Mouse (Mus musculus) layer of hippocampus, postnatal 25 days (tissue): Measurements from ENCODE around the gene Golph3. TPM values are rescaled to one million over a fixed set of nuclear protein-coding genes. Genes with fewer than 3 reads are reported as not detected.
A peak's percentile ranks its signal among the peaks of the same experiment; 100 is the strongest.

Experiments used
- DNase-seq, 2 experiments: peaks; one replicate each; pipeline ENCODE4 v3.0.0; 2022; ENCODE audit warnings: mixed read lengths in 2 of 2, low spot score in 1 of 2; ENCODE audit errors: extremely low spot score in 1 of 2
- total RNA-seq, 2 experiments: library from RNA; stranded (reverse); gene quantifications; 2 replicates each; pipeline ENCODE4 v1.2.3; 2021

The Golph3 gene
- total RNA-seq, 2 experiments from 2014 or later = 90.6 to 98.8 TPM

DNA sequence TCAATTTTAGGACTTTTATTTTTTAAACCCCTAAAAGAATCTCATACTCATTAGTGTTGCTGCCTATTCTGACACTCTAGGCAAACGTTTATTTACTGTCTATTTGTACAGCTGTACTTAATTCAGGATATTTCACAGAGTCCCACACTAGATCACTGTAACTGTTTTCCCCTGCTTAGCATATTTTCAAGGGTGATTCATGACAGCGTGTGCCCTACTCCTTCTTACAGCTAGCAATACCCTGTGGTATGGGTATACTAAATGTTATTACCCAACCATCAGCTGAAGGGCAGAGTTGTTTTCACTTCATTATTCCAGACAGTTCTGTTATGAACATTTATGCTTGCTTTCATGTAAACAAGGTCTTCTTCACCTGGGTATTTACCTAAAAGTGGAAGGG is 5.3 kb upstream of the Golph3 start:
- no peak for DNase-seq

DNA sequence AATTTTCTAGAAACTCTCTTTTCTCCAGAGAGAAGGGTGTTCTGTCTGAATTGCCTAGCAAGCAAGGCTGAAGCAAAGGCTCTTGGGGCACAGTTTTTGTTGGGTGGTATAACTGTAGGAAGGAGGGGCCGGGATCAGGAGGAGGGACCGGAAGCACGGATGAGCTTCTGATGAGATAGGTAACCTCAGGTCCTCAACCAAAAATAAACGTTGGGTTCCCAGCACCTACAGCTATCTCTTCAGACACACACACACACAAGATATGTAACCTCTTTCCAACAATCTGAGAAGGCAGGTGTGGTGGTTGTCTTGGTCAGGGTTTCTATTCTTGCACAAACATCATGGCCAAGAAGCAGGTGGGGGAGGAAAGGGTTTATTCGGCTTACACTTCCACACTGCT is 4.0 kb upstream of the Golph3 start:
- DNase-seq = no peak

GRCm38 (mm10) chr15:12318451-12318850 is 2.8 kb upstream of the Golph3 start:
- no peak for DNase-seq

DNA sequence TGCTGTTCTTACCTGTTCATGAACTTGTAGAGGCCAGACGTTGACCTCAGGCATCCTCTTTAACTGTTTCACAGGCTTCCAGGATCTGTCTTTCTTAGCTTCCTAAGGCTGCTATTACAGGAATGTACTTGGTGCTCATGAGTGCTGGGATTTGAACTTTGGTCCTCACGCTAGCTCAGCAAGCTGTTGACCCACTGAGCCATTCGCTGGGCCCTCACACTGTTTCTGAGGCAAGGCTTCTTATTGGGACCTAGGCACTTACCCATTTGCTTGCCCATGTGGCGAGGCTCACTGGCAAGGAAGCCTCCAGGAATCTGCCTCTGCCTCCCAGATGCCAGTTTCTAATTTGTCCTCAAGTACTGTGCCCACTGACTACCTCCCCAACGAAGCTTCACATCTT is 1.4 kb upstream of the Golph3 start:
- no peak for DNase-seq

- no peak for DNase-seq
Observed at GRCm38 (mm10) chr15:12320441-12321090, 684 bp upstream of the Golph3 start.

DNA sequence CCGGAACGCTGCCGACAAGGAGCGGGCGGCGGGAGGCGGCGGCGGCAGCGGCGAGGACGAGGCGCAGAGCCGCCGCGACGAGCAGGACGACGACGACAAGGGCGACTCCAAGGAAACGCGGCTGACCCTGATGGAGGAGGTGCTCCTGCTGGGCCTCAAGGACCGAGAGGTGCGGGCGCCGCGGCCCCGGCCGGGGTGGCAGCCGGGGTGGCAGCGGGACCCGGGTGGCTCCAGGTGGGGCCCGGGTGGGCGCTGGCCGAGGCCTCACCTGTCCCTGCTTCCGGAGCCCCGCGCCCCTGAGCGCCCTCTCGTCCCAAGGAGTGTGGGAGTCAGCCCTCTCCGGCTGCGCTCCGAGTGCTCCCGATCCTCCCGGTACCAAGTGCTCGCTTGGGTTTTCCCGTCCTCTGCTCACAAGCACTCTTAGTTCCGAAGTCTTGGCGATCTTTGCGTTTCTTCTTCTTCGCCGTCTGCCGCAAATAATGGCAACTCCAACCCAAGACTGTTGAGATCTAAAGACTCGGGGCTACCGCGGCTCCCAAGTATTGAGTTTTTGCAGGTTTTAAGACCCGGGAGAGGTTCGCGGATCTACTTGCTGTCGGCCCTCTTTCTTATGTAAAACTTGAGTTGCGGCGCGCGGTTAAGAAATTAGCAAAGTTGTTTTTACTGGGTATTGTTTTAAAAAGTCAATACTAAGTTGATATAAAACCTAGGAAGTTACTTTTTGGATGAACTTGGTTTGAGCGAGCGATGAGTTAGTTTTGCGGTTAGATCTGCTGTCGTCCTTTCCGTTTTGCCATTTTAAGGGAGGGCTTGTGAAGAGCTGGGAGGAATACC is 755 bp downstream of the Golph3 start, which contains the start of gene 1810049J17Rik:
Gene 1810049J17Rik, minus strand, starts transcription at position 112 of the 834 bp plus-strand sequence.
- DNase-seq = peak; percentile 15 to 36

DNA sequence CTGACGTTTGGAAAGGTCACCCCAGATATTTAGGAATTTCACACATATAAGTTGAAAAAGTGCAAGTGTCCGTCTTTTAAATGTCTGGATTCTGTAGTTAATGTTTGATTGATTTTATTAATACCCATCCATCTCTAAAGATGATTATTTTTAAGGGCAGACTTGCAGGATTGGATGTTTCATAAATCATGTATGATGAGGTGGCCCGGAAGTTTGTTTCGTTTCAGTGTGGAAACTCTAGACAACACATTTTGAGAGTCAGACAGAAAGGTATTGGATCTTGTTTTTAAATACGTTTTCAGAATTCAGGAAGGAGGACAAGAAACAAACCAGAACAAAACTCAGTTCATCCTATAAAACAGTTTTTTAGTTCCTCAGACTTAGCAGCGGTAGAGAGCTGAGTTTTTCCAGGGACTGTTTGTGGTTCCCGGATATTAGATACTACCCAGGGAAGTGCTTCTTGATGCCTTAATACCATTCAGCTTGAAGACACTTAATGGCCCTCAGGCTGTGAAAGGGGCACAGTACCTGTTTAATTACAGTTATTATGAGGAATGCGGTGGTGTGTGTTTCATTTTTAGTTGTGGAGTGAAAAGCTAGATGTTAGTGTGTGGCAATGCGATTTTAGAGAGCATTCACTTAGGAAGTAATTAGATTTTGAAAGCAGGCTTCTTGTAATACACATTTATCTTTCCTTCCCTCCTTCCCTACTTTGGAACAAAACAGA is 1.6 kb downstream of the Golph3 start:
- DNase-seq = no peak

GRCm38 (mm10) chr15:12324326-12324725 is 3.1 kb downstream of the Golph3 start:
- no peak for DNase-seq

DNA sequence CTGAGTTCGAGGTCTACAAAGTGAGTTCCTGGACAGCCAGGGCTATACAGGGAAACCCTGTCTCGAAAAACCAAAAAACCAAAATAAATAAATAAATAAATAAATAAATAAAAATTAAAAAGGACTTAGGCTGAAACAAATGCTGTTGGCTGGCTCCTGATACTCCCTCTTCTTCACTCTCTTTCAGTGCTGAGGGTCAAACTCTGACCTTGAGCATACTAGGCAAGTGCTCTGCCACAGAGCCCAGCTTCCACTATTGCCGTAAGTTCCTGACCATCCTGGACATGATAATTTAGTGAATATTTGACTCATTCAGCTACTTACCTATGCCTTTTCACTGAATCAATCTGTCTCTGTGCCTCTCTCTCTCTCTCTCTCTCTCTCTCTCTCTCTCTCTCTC is 9.1 kb downstream of the Golph3 start:
- DNase-seq = no peak

GRCm38 (mm10) chr15:12330892-12331291 is 9.6 kb downstream of the Golph3 start:
- no peak for DNase-seq

DNA sequence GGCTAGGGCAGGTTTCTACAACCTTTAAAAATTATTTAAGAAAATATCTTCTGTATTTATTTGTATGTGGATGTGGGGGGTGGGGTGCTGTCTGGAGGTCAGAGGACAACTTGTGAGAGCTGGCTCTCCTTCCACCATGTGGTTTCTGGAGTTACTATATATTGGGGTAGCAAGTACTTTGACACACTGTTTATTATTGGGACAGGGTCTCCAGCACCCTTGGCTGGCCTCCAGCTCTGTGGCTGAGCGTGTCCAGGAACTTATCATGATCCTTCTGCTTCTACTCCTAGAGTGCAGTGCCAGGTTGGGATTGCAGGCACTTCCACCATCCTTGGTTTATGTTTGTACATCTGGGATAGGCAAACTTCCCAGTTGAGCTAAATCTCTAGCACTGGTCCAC is 10.1 kb downstream of the Golph3 start:
- no peak for DNase-seq

GRCm38 (mm10) chr15:12334381-12334780 is 13.1 kb downstream of the Golph3 start:
- DNase-seq = no peak

- DNase-seq = no peak
Observed at GRCm38 (mm10) chr15:12337030-12337778, 16.0 kb downstream of the Golph3 start.

DNA sequence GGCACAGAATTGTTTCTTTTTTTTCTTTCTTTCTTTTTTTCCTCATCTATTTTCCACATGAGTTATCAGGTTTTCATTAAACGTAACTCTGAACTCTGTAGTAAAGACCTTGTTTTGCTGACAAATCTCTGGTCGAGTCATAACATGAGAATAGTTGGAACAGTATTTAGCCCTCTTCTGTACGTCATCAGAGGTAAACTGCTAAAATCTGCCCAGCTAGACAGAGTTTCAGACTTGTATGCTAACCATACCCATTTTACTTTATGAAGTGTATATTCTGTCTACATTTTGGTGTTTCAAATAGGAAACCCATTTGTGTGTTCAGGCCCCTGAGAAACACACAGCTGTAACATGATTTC is 16.5 kb downstream of the Golph3 start:
- no peak for DNase-seq

DNA sequence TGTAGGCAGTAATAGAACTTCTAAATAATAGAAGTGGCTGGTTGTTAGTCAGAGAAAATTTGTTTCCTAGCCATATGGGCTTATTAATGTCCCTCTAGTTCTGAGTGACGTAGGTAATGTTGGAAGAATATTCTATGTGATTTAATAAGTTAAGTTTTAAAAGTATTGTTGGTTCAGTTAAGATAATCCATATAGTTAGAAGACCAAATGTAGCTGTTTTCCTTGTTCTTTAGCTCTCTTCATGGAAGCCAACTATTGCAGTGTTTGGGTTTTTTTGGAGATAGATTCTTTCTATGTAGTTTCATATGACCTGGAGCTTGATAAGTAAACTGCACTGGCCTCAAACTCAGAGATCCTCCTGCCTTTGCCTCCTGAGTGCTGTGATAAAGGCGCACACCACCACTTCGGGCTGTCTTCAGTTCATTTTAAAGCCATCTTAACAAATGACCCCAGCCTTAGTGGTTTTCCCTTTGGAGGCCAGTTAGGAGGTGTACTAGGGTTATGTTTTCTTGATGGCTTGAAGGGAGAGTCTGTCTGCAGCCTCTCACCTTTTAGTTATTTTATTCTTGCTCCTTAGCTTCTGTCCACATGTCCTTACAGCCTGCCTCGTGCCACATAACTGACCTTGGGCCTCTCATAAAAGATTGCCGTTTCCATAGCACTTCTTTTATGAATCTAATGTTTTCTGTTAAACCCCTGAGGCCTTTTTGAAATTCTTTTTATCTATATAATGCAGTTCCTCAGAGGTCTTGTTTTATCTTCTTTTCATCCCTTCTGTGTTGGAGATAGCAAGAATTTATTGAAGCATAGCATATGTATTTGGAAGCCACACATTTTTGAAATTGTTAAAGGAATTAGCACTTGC is 19.5 kb downstream of the Golph3 start:
- no peak for DNase-seq

GRCm38 (mm10) chr15:12341401-12341758 is 20.1 kb downstream of the Golph3 start:
- no peak for DNase-seq

DNA sequence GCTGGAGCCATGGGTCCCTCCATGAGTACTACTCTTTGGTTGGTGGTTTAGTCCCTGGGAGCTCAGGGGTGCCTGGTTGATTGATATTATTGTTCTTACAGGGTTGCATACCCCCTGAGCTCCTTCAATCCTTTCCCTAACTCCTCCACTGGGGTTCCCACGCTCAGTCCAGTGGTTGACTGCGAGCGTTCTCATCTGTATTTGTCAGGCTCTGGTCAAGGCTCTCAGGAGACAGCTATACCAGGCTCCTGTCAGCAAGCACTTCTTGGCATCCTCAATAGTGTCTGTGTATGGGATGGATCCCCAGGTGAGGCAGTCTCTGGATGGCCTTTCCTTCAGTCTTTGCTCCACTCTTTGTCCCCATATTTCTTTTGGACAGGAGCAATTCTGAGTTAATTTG is 25.7 kb downstream of the Golph3 start:
- no peak for DNase-seq

GRCm38 (mm10) chr15:12348950-12349349 is 27.7 kb downstream of the Golph3 start:
- DNase-seq = no peak

GRCm38 (mm10) chr15:12349840-12350239 is 28.6 kb downstream of the Golph3 start:
- DNase-seq = no peak

GRCm38 (mm10) chr15:12351470-12351869 is 30.2 kb downstream of the Golph3 start:
- no peak for DNase-seq
